Mouse (Mus musculus): ENCODE data around the gene Fam78b. TPM values are rescaled to one million over a fixed set of nuclear protein-coding genes. Genes with fewer than 3 reads are reported as not detected.

Gene Fam78b
- 0.72 and 1.0 TPM in 2 replicates for polyA plus RNA-seq (2012; rRNA removed)

DNA sequence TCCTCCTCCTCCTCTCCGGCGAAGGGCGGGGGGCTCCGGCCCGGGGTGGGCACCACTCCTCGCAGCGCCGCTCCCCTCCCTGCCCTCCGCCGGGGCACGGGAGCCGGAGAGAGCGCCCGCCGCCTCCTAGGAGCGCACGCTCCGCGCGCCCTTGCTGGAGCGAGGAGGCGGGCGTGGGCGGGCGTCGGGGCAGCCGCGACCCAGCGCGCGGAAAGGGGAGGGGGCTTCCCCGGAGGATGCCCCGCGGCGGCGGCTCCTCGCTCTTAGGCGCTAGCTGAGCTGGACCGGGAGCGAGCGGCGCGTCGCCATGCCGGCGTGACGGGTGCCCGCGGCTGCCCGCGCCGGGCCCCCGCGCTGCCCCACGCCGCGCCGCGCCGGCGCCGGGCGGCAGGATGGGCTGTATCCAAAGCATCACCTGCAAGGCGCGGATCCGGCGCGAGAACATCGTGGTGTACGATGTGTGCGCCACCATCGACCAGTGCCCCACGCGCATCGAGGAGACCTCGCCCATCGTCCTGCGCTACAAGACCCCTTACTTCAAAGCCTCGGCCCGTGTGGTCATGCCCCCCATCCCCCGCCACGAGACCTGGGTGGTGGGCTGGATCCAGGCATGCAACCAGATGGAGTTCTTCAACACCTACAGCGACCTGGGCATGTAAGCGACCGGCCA is at the start of gene Fam78b:
Gene Fam78b (plus strand): TSS at position 244 of the 670 bp plus-strand sequence.
- DNase-seq (ENCODE audit: low read depth in 1 of 2, low spot score in 2 of 2): no peak
- WGBS: 1% methylated on average over 79 of the region's 85 CpGs
- Histone ChIP-seq H3K27me3 (ENCODE audit: control insufficient read depth, insufficient read depth, low read length) (peaks cover 11% of the 10 kb centered on the region; the same call in 1 of the 2 replicates), H3K4me3 (ENCODE audit: extremely low read depth, insufficient read depth, insufficient read length) (peak within 1 kb of the TSS; percentile 77), H3K4me1 (ENCODE audit: control insufficient read depth, insufficient read depth, insufficient read length) (peaks cover 6% of the 10 kb centered on the region; the same call in 1 of the 2 replicates), H3K36me3 (ENCODE audit: control insufficient read depth, insufficient read depth, low read length) (no peaks in the 10 kb centered on the region), H3K27ac (ENCODE audit: insufficient read depth, low read length) (no peak within 1 kb of the TSS)
- no peak for TF ChIP-seq POLR2A (IDR thresholded peaks at IDR 0.05; ENCODE audit: low read depth, low read length)
- TF ChIP-seq CTCF (IDR thresholded peaks at IDR 0.05; ENCODE audit: extremely low read depth, insufficient read depth, insufficient read length, insufficient replicate concordance): no peak

DNA sequence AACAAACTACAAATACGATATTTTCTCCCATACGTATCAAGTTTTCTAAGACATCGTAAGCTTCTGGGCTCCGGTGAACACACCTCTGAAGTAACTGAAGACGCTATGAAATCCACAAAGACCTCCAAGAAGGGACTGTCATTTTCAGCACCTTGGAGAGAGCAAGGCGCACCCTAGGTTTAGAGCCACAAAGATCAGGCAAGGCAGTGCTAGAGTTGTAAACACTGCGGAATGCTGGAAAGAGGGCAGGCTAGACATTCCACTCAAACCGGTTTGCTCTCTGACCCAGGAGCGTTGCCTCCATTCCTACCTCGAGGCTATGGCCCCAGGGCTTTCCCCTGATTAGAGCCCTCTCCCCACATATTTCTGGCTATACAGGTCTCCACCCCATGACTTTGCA is 36.7 kb upstream of the Fam78b start:
- H3K36me3 ChIP-seq (ENCODE audit: control insufficient read depth, insufficient read depth, low read length): no peaks in the 10 kb centered on the region
- WGBS: 42% methylated on average over 10 of the region's 10 CpGs
- DNase-seq (ENCODE audit: low read depth in 1 of 2, low spot score in 2 of 2): no peak

GRCm38 (mm10) chr1:166968271-166968670 is 32.9 kb upstream of the Fam78b start:
- WGBS: 44% methylated on average over 5 of the region's 5 CpGs
- H3K27ac ChIP-seq (ENCODE audit: insufficient read depth, low read length): no peak overlapping the region
- no peaks in the 10 kb centered on the region for H3K36me3 ChIP-seq (ENCODE audit: control insufficient read depth, insufficient read depth, low read length)
- H3K4me3 ChIP-seq (ENCODE audit: extremely low read depth, insufficient read depth, insufficient read length): no peak overlapping the region
- H3K4me1 ChIP-seq (ENCODE audit: control insufficient read depth, insufficient read depth, insufficient read length): no peaks in the 10 kb centered on the region
- H3K27me3 ChIP-seq (ENCODE audit: control insufficient read depth, insufficient read depth, low read length): no peaks in the 10 kb centered on the region
- TF ChIP-seq POLR2A (IDR thresholded peaks at IDR 0.05; ENCODE audit: low read depth, low read length) (no peak), CTCF (IDR thresholded peaks at IDR 0.05; ENCODE audit: extremely low read depth, insufficient read depth, insufficient read length, insufficient replicate concordance) (no peak)
- DNase-seq (ENCODE audit: low read depth in 1 of 2, low spot score in 2 of 2): no peak

More for the DNA sequence above, 36.7 kb upstream of the Fam78b start:
- H3K27ac ChIP-seq (ENCODE audit: insufficient read depth, low read length): no peak overlapping the region
- TF ChIP-seq CTCF (IDR thresholded peaks at IDR 0.05; ENCODE audit: extremely low read depth, insufficient read depth, insufficient read length, insufficient replicate concordance): no peak
- no peak for TF ChIP-seq POLR2A (IDR thresholded peaks at IDR 0.05; ENCODE audit: low read depth, low read length)
- H3K4me3 ChIP-seq (ENCODE audit: extremely low read depth, insufficient read depth, insufficient read length): no peak overlapping the region
- no peaks in the 10 kb centered on the region for H3K27me3 ChIP-seq (ENCODE audit: control insufficient read depth, insufficient read depth, low read length)
- H3K4me1 ChIP-seq (ENCODE audit: control insufficient read depth, insufficient read depth, insufficient read length): no peaks in the 10 kb centered on the region

DNA sequence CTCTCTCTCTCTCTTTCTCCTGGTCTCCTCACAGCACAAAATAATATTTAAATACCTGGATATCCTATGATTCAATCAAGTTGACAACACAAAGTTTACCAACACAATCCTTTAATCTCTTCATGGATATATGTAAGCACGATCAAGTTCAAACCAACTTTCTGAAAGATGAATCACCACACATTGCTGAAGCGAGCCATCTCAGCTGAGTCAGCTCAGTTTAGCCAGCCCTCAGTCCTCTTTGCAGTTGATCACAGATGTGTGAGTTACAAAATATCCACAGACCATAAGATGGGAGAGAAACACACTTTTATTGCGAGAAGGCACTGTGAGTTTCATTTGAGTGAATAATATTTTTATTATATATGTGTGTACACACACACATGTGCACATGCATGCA is 27.5 kb upstream of the Fam78b start:
- H3K4me3 ChIP-seq (ENCODE audit: extremely low read depth, insufficient read depth, insufficient read length): no peak overlapping the region
- H3K27me3 ChIP-seq (ENCODE audit: control insufficient read depth, insufficient read depth, low read length): no peaks in the 10 kb centered on the region
- no peaks in the 10 kb centered on the region for H3K36me3 ChIP-seq (ENCODE audit: control insufficient read depth, insufficient read depth, low read length)
- DNase-seq (ENCODE audit: low read depth in 1 of 2, low spot score in 2 of 2): no peak
- WGBS: 91% methylated on average over 3 of the region's 3 CpGs
- no peaks in the 10 kb centered on the region for H3K4me1 ChIP-seq (ENCODE audit: control insufficient read depth, insufficient read depth, insufficient read length)
- TF ChIP-seq POLR2A (IDR thresholded peaks at IDR 0.05; ENCODE audit: low read depth, low read length) (no peak), CTCF (IDR thresholded peaks at IDR 0.05; ENCODE audit: extremely low read depth, insufficient read depth, insufficient read length, insufficient replicate concordance) (no peak)
- H3K27ac ChIP-seq (ENCODE audit: insufficient read depth, low read length): no peak overlapping the region

DNA sequence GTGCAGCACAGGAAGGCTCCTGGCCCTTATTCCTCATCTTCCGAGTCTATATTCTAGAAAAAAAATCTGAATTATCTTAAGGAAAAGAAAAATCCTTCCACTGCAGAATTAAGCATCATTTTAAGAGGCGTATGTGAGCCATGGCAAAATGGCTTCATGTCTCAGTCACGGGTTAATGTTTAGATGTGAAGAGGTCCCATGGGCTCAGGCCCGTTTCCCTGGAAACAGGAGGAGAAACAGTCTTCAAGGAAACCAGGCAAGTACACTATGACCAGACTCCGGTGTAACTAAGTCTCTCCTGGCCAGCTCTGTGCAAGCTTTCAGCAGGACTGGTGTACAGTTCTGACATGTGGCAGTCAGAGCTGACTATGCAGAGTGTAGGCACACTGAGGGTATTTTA is 22.6 kb upstream of the Fam78b start:
- H3K27me3 ChIP-seq (ENCODE audit: control insufficient read depth, insufficient read depth, low read length): no peaks in the 10 kb centered on the region
- TF ChIP-seq POLR2A (IDR thresholded peaks at IDR 0.05; ENCODE audit: low read depth, low read length) (no peak), CTCF (IDR thresholded peaks at IDR 0.05; ENCODE audit: extremely low read depth, insufficient read depth, insufficient read length, insufficient replicate concordance) (no peak)
- no peak overlapping the region for H3K4me3 ChIP-seq (ENCODE audit: extremely low read depth, insufficient read depth, insufficient read length)
- WGBS: 89% methylated on average over 5 of the region's 5 CpGs
- no peaks in the 10 kb centered on the region for H3K36me3 ChIP-seq (ENCODE audit: control insufficient read depth, insufficient read depth, low read length)
- no peak overlapping the region for H3K27ac ChIP-seq (ENCODE audit: insufficient read depth, low read length)
- no peaks in the 10 kb centered on the region for H3K4me1 ChIP-seq (ENCODE audit: control insufficient read depth, insufficient read depth, insufficient read length)
- DNase-seq (ENCODE audit: low read depth in 1 of 2, low spot score in 2 of 2): no peak

- no peaks in the 10 kb centered on the region for H3K27me3 ChIP-seq (ENCODE audit: control insufficient read depth, insufficient read depth, low read length)
- no peak for TF ChIP-seq POLR2A (IDR thresholded peaks at IDR 0.05; ENCODE audit: low read depth, low read length)
- TF ChIP-seq CTCF (IDR thresholded peaks at IDR 0.05; ENCODE audit: extremely low read depth, insufficient read depth, insufficient read length, insufficient replicate concordance): no peak
- WGBS: 86% methylated on average over 5 of the region's 5 CpGs
These were observed 7.0 kb upstream of the Fam78b start for GRCm38 (mm10) chr1:166994266-166994665.

GRCm38 (mm10) chr1:166996250-166996649 is 5.0 kb upstream of the Fam78b start:
- WGBS: 62% methylated on average over 8 of the region's 8 CpGs

More at GRCm38 (mm10) chr1:166994266-166994665, 7.0 kb upstream of the Fam78b start:
- no peaks in the 10 kb centered on the region for H3K36me3 ChIP-seq (ENCODE audit: control insufficient read depth, insufficient read depth, low read length)
- no peak overlapping the region for H3K4me3 ChIP-seq (ENCODE audit: extremely low read depth, insufficient read depth, insufficient read length)
- H3K27ac ChIP-seq (ENCODE audit: insufficient read depth, low read length): no peak overlapping the region
- H3K4me1 ChIP-seq (ENCODE audit: control insufficient read depth, insufficient read depth, insufficient read length): no peaks in the 10 kb centered on the region
- no peak for DNase-seq (ENCODE audit: low read depth in 1 of 2, low spot score in 2 of 2)

More at GRCm38 (mm10) chr1:166996250-166996649, 5.0 kb upstream of the Fam78b start:
- Histone ChIP-seq H3K27me3 (ENCODE audit: control insufficient read depth, insufficient read depth, low read length) (peaks cover 7% of the 10 kb centered on the region; the same call in 1 of the 2 replicates), H3K4me3 (ENCODE audit: extremely low read depth, insufficient read depth, insufficient read length) (no peak overlapping the region), H3K36me3 (ENCODE audit: control insufficient read depth, insufficient read depth, low read length) (no peaks in the 10 kb centered on the region), H3K27ac (ENCODE audit: insufficient read depth, low read length) (no peak overlapping the region), H3K4me1 (ENCODE audit: control insufficient read depth, insufficient read depth, insufficient read length) (no peaks in the 10 kb centered on the region)
- no peak for DNase-seq (ENCODE audit: low read depth in 1 of 2, low spot score in 2 of 2)
- TF ChIP-seq CTCF (IDR thresholded peaks at IDR 0.05; ENCODE audit: extremely low read depth, insufficient read depth, insufficient read length, insufficient replicate concordance) (no peak), POLR2A (IDR thresholded peaks at IDR 0.05; ENCODE audit: low read depth, low read length) (no peak)
